Mouse (Mus musculus) fibroblast of lung, adult 2 months (primary cell): ENCODE results near the gene Frmd6.

Source experiments
- DNase-seq: peaks from one replicate; pipeline ENCODE4 v3.0.0-alpha.2; 2011; ENCODE audit warnings: low read depth

Frmd6 gene

GRCm38 (mm10) chr12:70824729-70825650 lies at the start of gene Frmd6:
Gene Frmd6, plus strand, starts transcription at chr12:70825514.
- DNase-seq = peak; percentile 81

- DNase-seq = no peak
Measured at GRCm38 (mm10) chr12:70775609-70776008, 49.7 kb upstream of the Frmd6 start.

GRCm38 (mm10) chr12:70776683-70777082 lies 48.6 kb upstream of the Frmd6 start:
- no peak for DNase-seq

- no peak for DNase-seq
Measured at GRCm38 (mm10) chr12:70777466-70777865, 47.8 kb upstream of the Frmd6 start.

GRCm38 (mm10) chr12:70777866-70778265 lies 47.4 kb upstream of the Frmd6 start:
- DNase-seq = no peak

- no peak for DNase-seq
Measured at GRCm38 (mm10) chr12:70778271-70778670, 47.0 kb upstream of the Frmd6 start.

- no peak for DNase-seq
Measured at GRCm38 (mm10) chr12:70778724-70779123, 46.6 kb upstream of the Frmd6 start.

GRCm38 (mm10) chr12:70783049-70783448 lies 42.3 kb upstream of the Frmd6 start:
- no peak for DNase-seq

- DNase-seq = no peak
Measured at GRCm38 (mm10) chr12:70783475-70784239, 41.7 kb upstream of the Frmd6 start.

GRCm38 (mm10) chr12:70784240-70784705 lies 41.0 kb upstream of the Frmd6 start:
- no peak for DNase-seq

- no peak for DNase-seq
Measured at GRCm38 (mm10) chr12:70789341-70789740, 36.0 kb upstream of the Frmd6 start.

- DNase-seq = no peak
Measured at GRCm38 (mm10) chr12:70793291-70793690, 32.0 kb upstream of the Frmd6 start.

- no peak for DNase-seq
Measured at GRCm38 (mm10) chr12:70794543-70795388, 30.5 kb upstream of the Frmd6 start.

- DNase-seq = no peak
Measured at GRCm38 (mm10) chr12:70795389-70795711, 30.0 kb upstream of the Frmd6 start.

GRCm38 (mm10) chr12:70798496-70798895 lies 26.8 kb upstream of the Frmd6 start:
- DNase-seq = no peak

- no peak for DNase-seq
Measured at GRCm38 (mm10) chr12:70799231-70800002, 25.9 kb upstream of the Frmd6 start.

- no peak for DNase-seq
Measured at GRCm38 (mm10) chr12:70800086-70800485, 25.2 kb upstream of the Frmd6 start.

- no peak for DNase-seq
Measured at GRCm38 (mm10) chr12:70801361-70801760, 24.0 kb upstream of the Frmd6 start.

GRCm38 (mm10) chr12:70803494-70803893 lies 21.8 kb upstream of the Frmd6 start:
- no peak for DNase-seq

- no peak for DNase-seq
Measured at GRCm38 (mm10) chr12:70804989-70805388, 20.3 kb upstream of the Frmd6 start.

- no peak for DNase-seq
Measured at GRCm38 (mm10) chr12:70807543-70807942, 17.8 kb upstream of the Frmd6 start.
